ENCODE assay signal across 26 mouse cellular contexts in genomic region chr19:19945247-19945646, GRCm38 (mm10).
"Had no signal": no experiment of that assay in that cellular context is flagged by ENCODE, and none has a peak within 500 bp of the region (broad histone marks: within the 10 kb centered on the region; RNA-seq: fewer than 3 reads in every experiment).

No protein-coding gene starts in this region.

- H3K4me3 ChIP-seq: gastrocnemius, adult 2 months; heart, embryonic 10.5 days; heart, embryonic 12.5 days; hindbrain, embryonic 10.5 days; hindbrain, embryonic 12.5 days; intestine, embryonic 15.5 days; left cerebral cortex, adult 2 months; limb, embryonic 10.5 days; limb, embryonic 12.5 days; liver, embryonic 13.5 days; liver, embryonic 15.5 days had no signal

- DNase-seq: gastrocnemius, adult 2 months; gastrocnemius, postnatal 10 days; gastrocnemius, postnatal 25 days; heart, postnatal 10 days; heart, postnatal 4 days; kidney, adult 18-20 months; kidney, adult 8-10 months; kidney, postnatal 10 days; kidney, postnatal 25 days; kidney, postnatal 4 days; liver; liver, embryonic 13.5 days had no signal

- H3K27ac ChIP-seq: gastrocnemius, adult 2 months; heart, embryonic 10.5 days; hindbrain, embryonic 10.5 days; hindbrain, embryonic 12.5 days; hindbrain, embryonic 14.5 days; intestine, embryonic 15.5 days; left cerebral cortex, adult 2 months; limb, embryonic 10.5 days; limb, embryonic 12.5 days; liver, embryonic 13.5 days; liver, embryonic 15.5 days had no signal

- H3K4me1 ChIP-seq: heart, embryonic 10.5 days; heart, embryonic 12.5 days; hindbrain, embryonic 10.5 days; hindbrain, embryonic 12.5 days; intestine, embryonic 15.5 days; limb, embryonic 10.5 days; limb, embryonic 12.5 days; liver, embryonic 13.5 days; liver, embryonic 15.5 days had no signal

- ATAC-seq: hindbrain, embryonic 16.5 days; inflammation-experienced regulatory T-cells, adult 6 months; intestine, embryonic 15.5 days; intestine, postnatal 0 days had no signal

- H3K4me2 ChIP-seq: heart, embryonic 12.5 days; hindbrain, embryonic 12.5 days; hindbrain, embryonic 14.5 days; intestine, embryonic 15.5 days; limb, embryonic 12.5 days; liver, embryonic 11.5 days; liver, embryonic 13.5 days; liver, embryonic 15.5 days had no signal

- H3K9me3 ChIP-seq: heart, embryonic 10.5 days; heart, embryonic 12.5 days; hindbrain, embryonic 10.5 days; hindbrain, embryonic 12.5 days; intestine, embryonic 15.5 days; limb, embryonic 10.5 days; limb, embryonic 12.5 days; liver, embryonic 13.5 days; liver, embryonic 15.5 days had no signal

- H3K36me3 ChIP-seq: heart, embryonic 10.5 days; heart, embryonic 12.5 days; hindbrain, embryonic 10.5 days; hindbrain, embryonic 12.5 days; intestine, embryonic 15.5 days; limb, embryonic 10.5 days; limb, embryonic 12.5 days; liver, embryonic 13.5 days; liver, embryonic 15.5 days had no signal

- H3K27me3 ChIP-seq: heart, embryonic 12.5 days; hindbrain, embryonic 12.5 days; intestine, embryonic 15.5 days; limb, embryonic 12.5 days; liver, embryonic 13.5 days; liver, embryonic 15.5 days had no signal

- H3K9ac ChIP-seq: heart, embryonic 12.5 days; hindbrain, embryonic 12.5 days; hindbrain, embryonic 14.5 days; intestine, embryonic 15.5 days; limb, embryonic 12.5 days; liver, embryonic 13.5 days; liver, embryonic 15.5 days had no signal
